Mouse (Mus musculus) lung, postnatal 0 days (tissue): Measurements from ENCODE around the gene Rcn1.

Experiments
- CTCF ChIP-seq: IDR thresholded peaks from 2 replicates; pipeline ENCODE4 v1.5.1; 2016; ENCODE audit warnings: antibody characterized with exemption, mild to moderate bottlenecking
- EP300 ChIP-seq: IDR thresholded peaks from 2 replicates; pipeline ENCODE4 v1.6.1; 2016; ENCODE audit warnings: antibody characterized with exemption, mild to moderate bottlenecking, control low read depth

- TF ChIP-seq CTCF (no peak), EP300 (no peak)
Observed at GRCm38 (mm10) chr2:105418629-105419227, 19.6 kb upstream of the Rcn1 start.
